15 mouse cellular contexts compared by ENCODE assay signal in the genomic region with DNA sequence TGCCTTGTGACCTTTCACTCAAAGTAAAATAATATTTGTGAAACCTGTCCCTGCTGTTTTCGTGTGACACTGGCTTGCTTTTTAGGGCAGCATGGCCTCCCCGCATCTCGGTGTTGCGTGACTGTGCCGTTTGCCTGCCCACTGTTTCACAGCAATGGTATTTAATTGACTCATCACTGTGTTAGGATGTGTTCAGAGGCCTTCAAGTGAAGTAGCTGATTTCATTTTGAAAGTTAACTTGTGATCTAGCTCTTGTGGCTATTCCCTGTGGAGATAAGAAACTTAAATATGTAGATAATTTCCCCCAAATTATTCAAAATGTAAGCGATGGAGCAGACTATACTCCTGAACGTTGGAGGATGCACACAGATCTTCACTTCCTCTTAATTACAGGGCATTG.
"Had no signal": no experiment of that assay in that cellular context is flagged by ENCODE, and none has a peak within 500 bp of the region (broad histone marks: within the 10 kb centered on the region; RNA-seq: fewer than 3 reads in every experiment).

No protein-coding gene starts in this region.

- H3K4me3 ChIP-seq: kidney, embryonic 15.5 days; limb, embryonic 10.5 days; liver, embryonic 15.5 days; midbrain, embryonic 10.5 days; myocyte; neural tube, embryonic 15.5 days had no signal

- DNase-seq: kidney, postnatal 14 days; lung, adult 2 months; lung, postnatal 10 days; lung, postnatal 4 days; midbrain, embryonic 14.5 days; right cerebral cortex, adult 18-20 months; right cerebral cortex, postnatal 25 days; thymus, adult 18-20 months; thymus, postnatal 14 days had no signal

- H3K27me3 ChIP-seq: kidney, embryonic 15.5 days; liver, embryonic 15.5 days; neural tube, embryonic 15.5 days had no signal

- H3K36me3 ChIP-seq: kidney, embryonic 15.5 days; limb, embryonic 10.5 days; liver, embryonic 15.5 days; midbrain, embryonic 10.5 days; neural tube, embryonic 15.5 days had no signal

- H3K27ac ChIP-seq: limb, embryonic 10.5 days; liver, embryonic 15.5 days; midbrain, embryonic 10.5 days; neural tube, embryonic 15.5 days had no signal

- H3K4me1 ChIP-seq: neural tube, embryonic 15.5 days had no signal
